Mouse (Mus musculus) limb, embryonic 10.5 days (tissue): ENCODE data around the gene Klhl10. TPM values are rescaled to one million over a fixed set of nuclear protein-coding genes. Genes with fewer than 3 reads are reported as not detected.

Experiments
- DNase-seq: peaks from one replicate; pipeline ENCODE4 v3.0.0-alpha.2; 2017; ENCODE audit warnings: low spot score
- H3K27ac ChIP-seq: fragments of 300-500 bp; sonication (generic); 2 replicates; pipeline ENCODE4 v1.5.1; 2016; ENCODE audit warnings: mild to moderate bottlenecking
- H3K27me3 ChIP-seq: fragments of 300-500 bp; sonication (generic); 2 replicates; pipeline ENCODE4 v1.6.1; 2016; ENCODE audit warnings: low read depth, mild to moderate bottlenecking; ENCODE audit not compliant: poor library complexity, severe bottlenecking
- H3K36me3 ChIP-seq: fragments of 300-500 bp; sonication (generic); 2 replicates; pipeline ENCODE4 v1.6.1; 2016; ENCODE audit warnings: mild to moderate bottlenecking, moderate library complexity
- H3K4me1 ChIP-seq: fragments of 300-500 bp; sonication (generic); 2 replicates; pipeline ENCODE4 v1.6.1; 2016
- H3K4me3 ChIP-seq: fragments of 300-500 bp; sonication (generic); 2 replicates; pipeline ENCODE4 v1.5.1; 2016; ENCODE audit warnings: mild to moderate bottlenecking, moderate library complexity
- H3K9me3 ChIP-seq: fragments of 300-500 bp; sonication (generic); replicated peaks from 2 replicates; pipeline ENCODE4 v1.6.1; 2016; ENCODE audit warnings: mild to moderate bottlenecking
- WGBS: fragments of 180-500 bp; shearing (Covaris S2); methylation state at CpG from one replicate; pipeline ENCODE4 v1.1.7; 2016; 5-methylcytosine and 5-hydroxymethylcytosine counted together
- polyA plus RNA-seq: library from polyadenylated mRNA; unstranded; fragments of >200 nt; fragmentation: Nextera tagmentation; extraction: Ambion mirVana; gene quantifications from 2 replicates; pipeline ENCODE4 v1.2.1, GENCODE M21; 2016

Klhl10 gene
- 0.63 and 0.69 TPM in 2 replicates for polyA plus RNA-seq

- DNase-seq, result no peak
- H3K36me3 ChIP-seq, result peaks cover 31% of the 10 kb centered on the region
- peak within 1 kb of the TSS; percentile 99 for H3K4me3 ChIP-seq
- H3K27ac ChIP-seq, result peak within 1 kb of the TSS; percentile 97
- 87% methylated on average over 8 of the region's 8 CpGs for WGBS
- peaks cover 24% of the 10 kb centered on the region for H3K4me1 ChIP-seq
- no peaks in the 10 kb centered on the region for H3K27me3 ChIP-seq
- H3K9me3 ChIP-seq, result no peaks in the 10 kb centered on the region
Measured at GRCm38 (mm10) chr11:100441797-100442196, at the start of gene Klhl10, which contains the start of gene Nt5c3b. Klhl10 (plus strand) TSS chr11:100441917. Nt5c3b (minus strand) TSS chr11:100441808.

GRCm38 (mm10) chr11:100392958-100393357 is 48.8 kb upstream of the Klhl10 start:
- H3K4me1 ChIP-seq, result peaks cover 53% of the 10 kb centered on the region
- WGBS, result 81% methylated on average over 5 of the region's 5 CpGs
- peaks cover 22% of the 10 kb centered on the region for H3K27me3 ChIP-seq

GRCm38 (mm10) chr11:100393733-100394132 is 48.0 kb upstream of the Klhl10 start:
- Histone ChIP-seq H3K27me3 (peaks cover 22% of the 10 kb centered on the region), H3K36me3 (no peaks in the 10 kb centered on the region), H3K4me3 (no peak overlapping the region), H3K27ac (no peak overlapping the region), H3K4me1 (peaks cover 47% of the 10 kb centered on the region), H3K9me3 (no peaks in the 10 kb centered on the region)
- DNase-seq, result no peak
- WGBS, result 68% methylated on average over 7 of the region's 7 CpGs

More at GRCm38 (mm10) chr11:100392958-100393357, 48.8 kb upstream of the Klhl10 start:
- Histone ChIP-seq H3K4me3 (no peak overlapping the region), H3K36me3 (no peaks in the 10 kb centered on the region), H3K9me3 (no peaks in the 10 kb centered on the region), H3K27ac (no peak overlapping the region)
- no peak for DNase-seq

GRCm38 (mm10) chr11:100394353-100395074 is 47.2 kb upstream of the Klhl10 start:
- Histone ChIP-seq H3K9me3 (no peaks in the 10 kb centered on the region), H3K27me3 (peaks cover 22% of the 10 kb centered on the region), H3K27ac (no peak overlapping the region), H3K4me3 (peak overlapping the region; percentile 70; the same call in 1 of the 2 replicates), H3K36me3 (no peaks in the 10 kb centered on the region), H3K4me1 (peaks cover 45% of the 10 kb centered on the region)
- 64% methylated on average over 5 of the region's 5 CpGs for WGBS
- DNase-seq, result no peak

DNA sequence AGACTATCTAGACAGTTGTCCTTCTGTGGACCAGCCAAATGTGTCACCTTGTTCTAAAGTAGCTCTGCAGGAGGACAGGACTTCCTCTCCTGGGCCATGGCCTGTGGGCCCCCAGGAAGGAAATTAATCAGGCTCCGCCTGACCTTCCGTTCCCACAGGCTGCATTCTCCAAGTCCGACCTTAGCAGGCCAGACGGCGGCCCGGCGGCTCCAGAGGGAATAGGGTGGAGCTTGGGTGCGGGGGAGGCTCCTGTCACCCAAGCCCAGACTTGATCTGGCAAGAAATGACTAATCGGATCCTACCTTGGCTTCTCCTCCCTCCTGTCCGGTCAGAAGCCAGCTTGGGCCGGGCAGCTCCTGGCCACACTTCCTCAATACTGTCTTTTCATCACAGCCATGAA is 46.5 kb upstream of the Klhl10 start:
- Histone ChIP-seq H3K9me3 (no peaks in the 10 kb centered on the region), H3K36me3 (no peaks in the 10 kb centered on the region), H3K27me3 (peaks cover 26% of the 10 kb centered on the region), H3K4me3 (peak overlapping the region; percentile 70), H3K4me1 (peaks cover 43% of the 10 kb centered on the region), H3K27ac (no peak overlapping the region)
- no peak for DNase-seq
- WGBS, result 31% methylated on average over 11 of the region's 11 CpGs

- no peaks in the 10 kb centered on the region for H3K36me3 ChIP-seq
- H3K27ac ChIP-seq, result peak overlapping the region; percentile 44; the same call in 1 of the 2 replicates
- WGBS, result 35% methylated on average over 17 of the region's 17 CpGs
- no peak for DNase-seq
- peaks cover 42% of the 10 kb centered on the region for H3K4me1 ChIP-seq
- peaks cover 26% of the 10 kb centered on the region for H3K27me3 ChIP-seq
- H3K4me3 ChIP-seq, result peak overlapping the region; percentile 70
- no peaks in the 10 kb centered on the region for H3K9me3 ChIP-seq
Measured at GRCm38 (mm10) chr11:100395861-100396631, 45.7 kb upstream of the Klhl10 start.

- DNase-seq, result no peak
- Histone ChIP-seq H3K27ac (peak overlapping the region; percentile 88), H3K4me1 (peaks cover 44% of the 10 kb centered on the region), H3K27me3 (peaks cover 26% of the 10 kb centered on the region), H3K36me3 (no peaks in the 10 kb centered on the region), H3K4me3 (peak overlapping the region; percentile 70), H3K9me3 (no peaks in the 10 kb centered on the region)
- 4% methylated on average over 42 of the region's 42 CpGs for WGBS
Measured at GRCm38 (mm10) chr11:100396886-100397599, 44.7 kb upstream of the Klhl10 start.

DNA sequence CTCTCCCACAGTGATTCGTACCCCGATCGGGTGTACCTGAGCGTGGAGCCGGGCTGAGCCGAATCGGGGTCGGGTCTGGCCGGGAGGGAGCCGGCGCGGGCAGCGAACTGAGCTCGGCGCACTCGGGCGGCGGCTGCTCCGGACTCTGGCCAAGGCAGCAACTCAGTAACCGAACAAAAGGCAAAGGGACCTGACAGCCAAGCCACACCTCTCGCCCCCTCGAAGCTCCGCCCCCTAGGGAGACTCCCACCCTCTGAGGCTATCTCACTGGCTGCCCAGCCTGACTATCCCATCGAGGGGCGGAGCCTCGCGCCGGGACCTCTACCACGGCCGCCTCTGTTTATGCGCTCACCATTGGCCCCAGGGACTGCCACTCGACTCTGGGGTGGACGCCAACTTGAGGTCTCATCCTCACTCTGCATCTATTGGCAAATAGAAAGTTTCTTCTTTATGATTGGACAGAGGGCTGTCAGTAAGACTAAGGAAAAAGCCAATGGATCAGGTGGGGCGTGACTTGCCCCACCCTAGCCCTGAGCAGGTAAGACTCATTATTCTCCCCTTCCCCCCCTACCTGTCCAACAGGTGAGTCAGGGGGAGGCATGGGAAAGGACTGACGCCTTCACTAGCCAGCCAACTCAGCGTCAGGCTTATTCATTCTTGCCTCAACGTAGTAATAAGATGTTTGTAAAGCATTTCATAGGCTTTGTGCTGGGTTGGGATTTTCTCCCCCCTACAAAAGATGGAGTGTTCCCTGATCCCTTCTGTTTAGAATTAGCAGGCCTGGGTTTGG is 43.9 kb upstream of the Klhl10 start, which contains the start of gene Jup:
Jup (minus strand) TSS at position 164 of the 790 bp plus-strand sequence.
- no peaks in the 10 kb centered on the region for H3K36me3 ChIP-seq
- H3K27me3 ChIP-seq, result peaks cover 26% of the 10 kb centered on the region
- H3K27ac ChIP-seq, result peak within 1 kb of the TSS; percentile 88
- peaks cover 51% of the 10 kb centered on the region for H3K4me1 ChIP-seq
- H3K9me3 ChIP-seq, result no peaks in the 10 kb centered on the region
- DNase-seq, result peak; percentile 94
- H3K4me3 ChIP-seq, result peak within 1 kb of the TSS; percentile 70
- WGBS, result 1% methylated on average over 37 of the region's 37 CpGs

- no peaks in the 10 kb centered on the region for H3K9me3 ChIP-seq
- H3K4me1 ChIP-seq, result peaks cover 58% of the 10 kb centered on the region
- no peak overlapping the region for H3K4me3 ChIP-seq
- H3K27me3 ChIP-seq, result peaks cover 26% of the 10 kb centered on the region
- no peak for DNase-seq
- no peak overlapping the region for H3K27ac ChIP-seq
- 94% methylated on average over 7 of the region's 7 CpGs for WGBS
- H3K36me3 ChIP-seq, result no peaks in the 10 kb centered on the region
Measured at GRCm38 (mm10) chr11:100398517-100398916, 43.2 kb upstream of the Klhl10 start.

DNA sequence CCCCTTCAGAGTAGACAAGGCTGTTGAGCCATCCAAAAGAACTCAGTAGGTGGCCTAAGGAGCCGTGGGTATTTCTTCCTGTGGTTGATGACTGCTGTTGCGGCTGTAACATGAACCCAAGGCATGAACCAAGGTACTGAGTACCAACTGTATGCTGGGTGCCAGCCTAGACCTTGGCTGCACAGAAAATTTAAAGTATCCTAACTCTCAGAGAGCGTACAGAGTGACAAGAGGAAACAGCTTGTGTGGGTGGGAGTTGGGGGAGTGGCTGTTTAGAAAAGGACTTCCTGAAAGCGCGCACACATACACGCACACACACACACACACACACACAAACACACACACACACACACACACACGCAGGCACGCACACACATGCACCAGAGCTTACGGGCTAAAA is 42.4 kb upstream of the Klhl10 start:
- H3K27ac ChIP-seq, result no peak overlapping the region
- WGBS, result 84% methylated on average over 9 of the region's 9 CpGs
- no peaks in the 10 kb centered on the region for H3K36me3 ChIP-seq
- peaks cover 26% of the 10 kb centered on the region for H3K27me3 ChIP-seq
- DNase-seq, result no peak
- peaks cover 62% of the 10 kb centered on the region for H3K4me1 ChIP-seq
- H3K9me3 ChIP-seq, result no peaks in the 10 kb centered on the region
- no peak overlapping the region for H3K4me3 ChIP-seq

DNA sequence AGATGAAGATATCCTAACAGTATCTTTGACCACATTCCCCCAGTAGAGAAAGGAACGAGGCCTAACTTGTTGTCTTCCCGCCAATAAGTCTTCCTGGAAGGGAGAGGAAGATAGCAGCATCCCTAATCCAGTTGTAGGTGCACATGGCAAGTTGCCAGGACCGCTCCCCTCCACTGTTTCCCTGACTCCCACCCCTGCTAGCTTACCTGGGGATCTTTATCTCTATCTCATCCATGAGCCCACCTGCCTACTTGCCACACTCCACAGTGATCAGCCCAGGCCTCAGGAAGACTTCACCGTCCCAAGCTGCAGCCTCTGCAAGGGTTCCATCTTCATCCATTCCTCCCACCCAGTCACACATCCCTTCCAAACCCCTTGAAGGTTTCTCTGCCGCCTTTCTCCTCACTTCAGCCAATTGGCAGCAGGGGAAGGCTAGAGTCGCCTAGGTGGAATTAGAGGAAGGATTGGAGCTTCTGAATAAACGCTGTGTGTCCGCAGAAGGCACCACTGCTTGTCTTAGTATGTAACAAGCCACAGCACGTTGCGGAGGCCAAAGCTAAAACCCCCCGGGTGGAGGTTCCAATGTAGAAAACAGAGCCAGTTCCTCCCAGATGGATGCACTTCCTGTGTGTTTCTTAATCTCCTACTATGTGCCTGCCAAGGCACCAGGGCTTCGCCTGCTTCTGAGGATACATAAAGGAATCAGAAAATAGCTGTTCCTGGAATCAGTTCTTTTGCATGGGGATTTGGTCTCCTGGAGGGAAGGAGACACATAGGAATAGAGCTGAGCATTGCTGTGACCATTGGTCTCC is 41.8 kb upstream of the Klhl10 start:
- H3K4me1 ChIP-seq, result peaks cover 56% of the 10 kb centered on the region
- no peak overlapping the region for H3K4me3 ChIP-seq
- DNase-seq, result no peak
- H3K36me3 ChIP-seq, result no peaks in the 10 kb centered on the region
- WGBS, result 81% methylated on average over 12 of the region's 12 CpGs
- no peaks in the 10 kb centered on the region for H3K9me3 ChIP-seq
- no peak overlapping the region for H3K27ac ChIP-seq
- peaks cover 26% of the 10 kb centered on the region for H3K27me3 ChIP-seq
